13 mouse cellular contexts compared by ENCODE assay signal in the genomic region with DNA sequence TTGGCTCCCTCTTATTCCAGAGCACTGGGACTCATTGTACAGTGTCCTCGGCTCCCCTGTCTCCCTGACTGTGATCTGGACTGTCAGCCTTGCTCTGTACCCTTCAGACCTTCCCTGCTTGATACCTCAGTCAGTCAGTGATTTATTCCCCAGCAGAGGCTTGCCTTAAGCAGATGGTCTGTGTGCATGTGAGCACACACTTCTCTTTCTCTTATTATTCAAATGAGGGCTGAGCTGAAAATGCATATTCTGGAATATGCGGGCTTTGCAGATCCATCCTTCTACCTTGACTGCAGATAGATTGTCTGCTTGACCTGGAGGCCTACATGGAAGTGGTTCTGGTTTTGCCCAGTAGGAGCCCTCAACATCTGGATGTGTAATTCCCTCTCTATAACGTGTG. TPM values are rescaled to one million over a fixed set of nuclear protein-coding genes. Genes with fewer than 3 reads are reported as not detected.
DNase-seq lines count a peak whose midpoint lies in the region; ATAC-seq lines count a peak whose summit lies in the region.
"Had no signal": no experiment of that assay in that cellular context is flagged by ENCODE, and none has a peak within 500 bp of the region (broad histone marks: within the 10 kb centered on the region; RNA-seq: fewer than 3 reads in every experiment).

No protein-coding gene starts in this region.

- H3K36me3 ChIP-seq in lung, embryonic 15.5 days: peaks cover 21% of the 10 kb centered on the region
- peaks cover 39% of the 10 kb centered on the region for H3K36me3 ChIP-seq in forebrain, embryonic 13.5 days (ENCODE audit: poor library complexity, severe bottlenecking)
- H3K36me3 ChIP-seq in limb, embryonic 11.5 days (ENCODE audit: control insufficient read depth, insufficient read depth, low read length): peaks cover 4% of the 10 kb centered on the region; the same call in 1 of the 2 replicates
- H3K36me3 ChIP-seq in neural tube, embryonic 13.5 days: peaks cover 9% of the 10 kb centered on the region

- ATAC-seq in lung, embryonic 15.5 days (ENCODE audit: borderline replicate concordance, extremely low read depth, low FRiP score, low TSS enrichment): no peak
- ATAC-seq in forebrain, embryonic 13.5 days: peak; percentile 22; the same call in 1 of the 2 replicates
- ATAC-seq in limb, embryonic 11.5 days (ENCODE audit: insufficient number of reproducible peaks, low FRiP score, low TSS enrichment, low read depth): no peak
- no peak for ATAC-seq in neural tube, embryonic 13.5 days (ENCODE audit: low read depth)
- ATAC-seq: intestine, embryonic 15.5 days had no signal

- peaks cover 69% of the 10 kb centered on the region for H3K4me1 ChIP-seq in lung, embryonic 15.5 days
- H3K4me1 ChIP-seq in forebrain, embryonic 13.5 days: peaks cover 79% of the 10 kb centered on the region
- H3K4me1 ChIP-seq in limb, embryonic 11.5 days (ENCODE audit: control insufficient read depth, insufficient read depth, low read length): peaks cover 81% of the 10 kb centered on the region
- peaks cover 84% of the 10 kb centered on the region for H3K4me1 ChIP-seq in neural tube, embryonic 13.5 days (replicated peaks)

- WGBS in lung, embryonic 15.5 days: 55% methylated on average over 3 of the region's 3 CpGs
- WGBS in forebrain, embryonic 13.5 days: 43% methylated on average over 3 of the region's 3 CpGs
- WGBS in limb, embryonic 11.5 days: 55% methylated on average over 3 of the region's 3 CpGs
- WGBS in neural tube, embryonic 13.5 days: 15% methylated on average over 3 of the region's 3 CpGs

- H3K27ac ChIP-seq in lung, embryonic 15.5 days: peak overlapping the region; percentile 93
- peak overlapping the region; percentile 99 for H3K27ac ChIP-seq in forebrain, embryonic 13.5 days
- H3K27ac ChIP-seq in limb, embryonic 11.5 days (replicated peaks; ENCODE audit: low read depth, low read length): peak overlapping the region; percentile 98; the same call in 1 of the 2 replicates
- peak overlapping the region; percentile 99 for H3K27ac ChIP-seq in neural tube, embryonic 13.5 days (replicated peaks)
- H3K27ac ChIP-seq: intestine, embryonic 15.5 days had no signal

- no peak overlapping the region for H3K4me3 ChIP-seq in lung, embryonic 15.5 days
- H3K4me3 ChIP-seq in forebrain, embryonic 13.5 days: no peak overlapping the region
- no peak overlapping the region for H3K4me3 ChIP-seq in limb, embryonic 11.5 days (ENCODE audit: low read depth, low read length)
- H3K4me3 ChIP-seq in neural tube, embryonic 13.5 days: no peak overlapping the region
- H3K4me3 ChIP-seq: heart, embryonic 12.5 days; intestine, embryonic 15.5 days had no signal

- H3K9me3 ChIP-seq in lung, embryonic 15.5 days: no peaks in the 10 kb centered on the region
- H3K9me3 ChIP-seq in forebrain, embryonic 13.5 days (replicated peaks): no peaks in the 10 kb centered on the region
- H3K9me3 ChIP-seq in limb, embryonic 11.5 days (ENCODE audit: control insufficient read depth, low read length): no peaks in the 10 kb centered on the region
- H3K9me3 ChIP-seq in neural tube, embryonic 13.5 days: no peaks in the 10 kb centered on the region
- H3K9me3 ChIP-seq: heart, embryonic 12.5 days; intestine, embryonic 15.5 days had no signal

- no peaks in the 10 kb centered on the region for H3K27me3 ChIP-seq in lung, embryonic 15.5 days
- H3K27me3 ChIP-seq in forebrain, embryonic 13.5 days: no peaks in the 10 kb centered on the region
- H3K27me3 ChIP-seq in limb, embryonic 11.5 days (ENCODE audit: control insufficient read depth, insufficient read depth, low read length): no peaks in the 10 kb centered on the region
- H3K27me3 ChIP-seq in neural tube, embryonic 13.5 days: no peaks in the 10 kb centered on the region
- H3K27me3 ChIP-seq: heart, embryonic 12.5 days; intestine, embryonic 15.5 days had no signal

- no peak for DNase-seq in lung, postnatal 36 days
- no peak for DNase-seq in limb, embryonic 11.5 days (ENCODE audit: low spot score)
- DNase-seq in adrenal gland, postnatal 36 days: no peak
- no peak for DNase-seq in cerebellum, adult 9-11 months
- DNase-seq in frontal cortex, postnatal 36 days (ENCODE audit: low spot score in 2 of 2): no peak
- DNase-seq: cerebellum, postnatal 36 days; thymus, adult 18-20 months had no signal

- no peak overlapping the region for H3K4me2 ChIP-seq in lung, embryonic 15.5 days
- H3K4me2 ChIP-seq in forebrain, embryonic 13.5 days: 0 out of 2 replicates have a peak overlapping the region, but pooled peaks have one; percentile 8
- H3K4me2 ChIP-seq in limb, embryonic 11.5 days (ENCODE audit: low read depth, severe bottlenecking): no peak overlapping the region
- peak overlapping the region; percentile 51 for H3K4me2 ChIP-seq in neural tube, embryonic 13.5 days
- H3K4me2 ChIP-seq: heart, embryonic 12.5 days; intestine, embryonic 15.5 days had no signal

- H3K9ac ChIP-seq in lung, embryonic 15.5 days: no peak overlapping the region
- H3K9ac ChIP-seq in forebrain, embryonic 13.5 days: peak overlapping the region; percentile 60
- H3K9ac ChIP-seq in limb, embryonic 11.5 days (ENCODE audit: low read length): no peak overlapping the region
- peak overlapping the region; percentile 79 for H3K9ac ChIP-seq in neural tube, embryonic 13.5 days
- H3K9ac ChIP-seq: heart, embryonic 12.5 days; intestine, embryonic 15.5 days had no signal

RNA-seq across cellular contexts. Expression of a gene that starts 12.4 kb away (rescaled TPM):
- 0.29 and 0.36 TPM in 2 replicates for polyA plus RNA-seq in lung, embryonic 15.5 days (2015; fragmentation: Nextera tagmentation; extraction: Ambion mirVana)
- 0.30 and 0.41 TPM in 2 replicates for polyA plus RNA-seq in forebrain, embryonic 13.5 days (2015; fragmentation: Nextera tagmentation; extraction: Ambion mirVana)
- polyA plus RNA-seq in limb, embryonic 11.5 days (2014; fragmentation: Nextera tagmentation; extraction: Ambion mirVana): 0.31 TPM in 1 of 2 replicates, not detected in the other
- polyA plus RNA-seq in neural tube, embryonic 13.5 days (2015; fragmentation: Nextera tagmentation; extraction: Ambion mirVana): 0.57 and 0.62 TPM in 2 replicates
- not detected for total RNA-seq in adrenal gland, postnatal 36 days (2021)

RNA-seq across cellular contexts. Expression of a gene that starts 25.5 kb away (rescaled TPM):
- polyA plus RNA-seq in lung, embryonic 15.5 days (2015; fragmentation: Nextera tagmentation; extraction: Ambion mirVana): 287 and 293 TPM in 2 replicates
- polyA plus RNA-seq in forebrain, embryonic 13.5 days (2015; fragmentation: Nextera tagmentation; extraction: Ambion mirVana): 219 and 232 TPM in 2 replicates
- polyA plus RNA-seq in limb, embryonic 11.5 days (2014; fragmentation: Nextera tagmentation; extraction: Ambion mirVana): 320 and 334 TPM in 2 replicates
- polyA plus RNA-seq in neural tube, embryonic 13.5 days (2015; fragmentation: Nextera tagmentation; extraction: Ambion mirVana): 214 and 224 TPM in 2 replicates
- total RNA-seq in adrenal gland, postnatal 36 days (2021): 100 to 1,000 TPM; 144 to 150 TPM

RNA-seq across cellular contexts. Expression of a gene that starts 39.8 kb away (rescaled TPM):
- 3.6 and 4.7 TPM in 2 replicates for polyA plus RNA-seq in lung, embryonic 15.5 days (2015; fragmentation: Nextera tagmentation; extraction: Ambion mirVana)
- polyA plus RNA-seq in forebrain, embryonic 13.5 days (2015; fragmentation: Nextera tagmentation; extraction: Ambion mirVana): 0.57 and 1.6 TPM in 2 replicates
- 5.4 and 7.7 TPM in 2 replicates for polyA plus RNA-seq in limb, embryonic 11.5 days (2014; fragmentation: Nextera tagmentation; extraction: Ambion mirVana)
- 1.3 and 1.9 TPM in 2 replicates for polyA plus RNA-seq in neural tube, embryonic 13.5 days (2015; fragmentation: Nextera tagmentation; extraction: Ambion mirVana)
- total RNA-seq in adrenal gland, postnatal 36 days (2021): under 1 TPM; 0.16 to 0.43 TPM
- total RNA-seq: left cerebral cortex, postnatal 14 days had no signal

RNA-seq across cellular contexts. Expression of a gene that starts 41.9 kb away (rescaled TPM):
- 7.7 and 9.0 TPM in 2 replicates for polyA plus RNA-seq in lung, embryonic 15.5 days (2015; fragmentation: Nextera tagmentation; extraction: Ambion mirVana)
- polyA plus RNA-seq in forebrain, embryonic 13.5 days (2015; fragmentation: Nextera tagmentation; extraction: Ambion mirVana): 11.3 and 12.0 TPM in 2 replicates
- 19.2 and 22.9 TPM in 2 replicates for polyA plus RNA-seq in limb, embryonic 11.5 days (2014; fragmentation: Nextera tagmentation; extraction: Ambion mirVana)
- polyA plus RNA-seq in neural tube, embryonic 13.5 days (2015; fragmentation: Nextera tagmentation; extraction: Ambion mirVana): 17.1 and 18.4 TPM in 2 replicates
- total RNA-seq in adrenal gland, postnatal 36 days (2021): 10 to 100 TPM; 11.8 to 13.3 TPM

RNA-seq across cellular contexts. Expression of a gene that starts 57.8 kb away (rescaled TPM):
- polyA plus RNA-seq in lung, embryonic 15.5 days (2015; fragmentation: Nextera tagmentation; extraction: Ambion mirVana): 860 and 895 TPM in 2 replicates
- polyA plus RNA-seq in forebrain, embryonic 13.5 days (2015; fragmentation: Nextera tagmentation; extraction: Ambion mirVana): 1,312 and 1,385 TPM in 2 replicates
- polyA plus RNA-seq in limb, embryonic 11.5 days (2014; fragmentation: Nextera tagmentation; extraction: Ambion mirVana): 1,585 and 1,592 TPM in 2 replicates
- polyA plus RNA-seq in neural tube, embryonic 13.5 days (2015; fragmentation: Nextera tagmentation; extraction: Ambion mirVana): 784 and 805 TPM in 2 replicates
- total RNA-seq in adrenal gland, postnatal 36 days (2021): 100 to 1,000 TPM; 193 to 199 TPM

Comparison
In these comparisons a context has a peak if more than half of its experiments do, and no peak if none do; other contexts are left out.
1. H3K4me2 ChIP-seq: peak in forebrain, embryonic 13.5 days (single experiment) and neural tube, embryonic 13.5 days (single experiment); none in lung, embryonic 15.5 days (single experiment) and limb, embryonic 11.5 days (single experiment).
2. H3K9ac ChIP-seq: peak in forebrain, embryonic 13.5 days (single experiment) and neural tube, embryonic 13.5 days (single experiment); none in lung, embryonic 15.5 days (single experiment) and limb, embryonic 11.5 days (single experiment).
3. Peak in every context shown above with its lines, with median percentiles within 50 percentile points of each other: H3K27ac ChIP-seq.